ENCODE assay signal across 21 mouse cellular contexts in genomic region chr5:15971821-15972220, GRCm38 (mm10). TPM values are rescaled to one million over a fixed set of nuclear protein-coding genes. Genes with fewer than 3 reads are reported as not detected.
A peak's percentile ranks its signal among the peaks of the same experiment; 100 is the strongest.
DNase-seq lines count a peak whose midpoint lies in the region; ATAC-seq lines count a peak whose summit lies in the region.
"Had no signal": no experiment of that assay in that cellular context is flagged by ENCODE, and none has a peak within 500 bp of the region (broad histone marks: within the 10 kb centered on the region; RNA-seq: fewer than 3 reads in every experiment).

No protein-coding gene starts in this region.

- H3K4me2 ChIP-seq in heart, embryonic 13.5 days = no peak overlapping the region
- H3K4me2 ChIP-seq in limb, embryonic 13.5 days (replicated peaks) = no peak overlapping the region
- H3K4me2 ChIP-seq: forebrain, embryonic 15.5 days; hindbrain, embryonic 13.5 days; midbrain, embryonic 15.5 days had no signal

- intact Hi-C loops in left cerebral cortex, postnatal 4 days (cut with DNase I) = no loop called here

- WGBS in heart, embryonic 13.5 days = 62% methylated on average over 4 of the region's 4 CpGs
- WGBS in limb, embryonic 13.5 days = 73% methylated on average over 4 of the region's 4 CpGs

- H3K9me3 ChIP-seq in heart, embryonic 13.5 days = no peaks in the 10 kb centered on the region
- no peaks in the 10 kb centered on the region for H3K9me3 ChIP-seq in limb, embryonic 13.5 days
- H3K9me3 ChIP-seq: forebrain, embryonic 15.5 days; hindbrain, embryonic 13.5 days; midbrain, embryonic 15.5 days had no signal

- H3K9ac ChIP-seq in heart, embryonic 13.5 days = no peak overlapping the region
- no peak overlapping the region for H3K9ac ChIP-seq in limb, embryonic 13.5 days
- H3K9ac ChIP-seq: forebrain, embryonic 15.5 days; hindbrain, embryonic 13.5 days; liver, embryonic 14.5 days; midbrain, embryonic 15.5 days had no signal

- DNase-seq in heart, adult 18-20 months = no peak
- DNase-seq in adipocyte (ENCODE audit: low spot score) = peak; percentile 22
- DNase-seq in gastrocnemius, adult 18-20 months (ENCODE audit: low spot score) = peak; percentile 89
- no peak for DNase-seq in cerebellum, adult 11 months
- DNase-seq in left cerebral cortex, postnatal 4 days = no peak
- DNase-seq: adrenal gland, postnatal 25 days; cerebellum, adult 9-11 months; kidney, adult 9 months; right cerebral cortex, adult 18-20 months; spleen, adult 18-20 months; thymus, adult 18-20 months had no signal

- no peaks in the 10 kb centered on the region for H3K27me3 ChIP-seq in heart, embryonic 13.5 days (replicated peaks)
- H3K27me3 ChIP-seq in limb, embryonic 13.5 days = no peaks in the 10 kb centered on the region
- H3K27me3 ChIP-seq: forebrain, embryonic 15.5 days; Patski had no signal

- H3K27ac ChIP-seq in heart, embryonic 13.5 days (replicated peaks) = peak overlapping the region; percentile 29; the same call in 1 of the 2 replicates
- H3K27ac ChIP-seq in limb, embryonic 13.5 days = no peak overlapping the region
- H3K27ac ChIP-seq: forebrain, embryonic 15.5 days; hindbrain, embryonic 13.5 days; liver, embryonic 14.5 days; midbrain, embryonic 15.5 days had no signal

- no peak overlapping the region for H3K4me3 ChIP-seq in heart, embryonic 13.5 days
- H3K4me3 ChIP-seq in limb, embryonic 13.5 days = no peak overlapping the region
- H3K4me3 ChIP-seq: erythroblast, embryonic 14.5 days; forebrain, embryonic 15.5 days; hindbrain, embryonic 13.5 days; midbrain, embryonic 15.5 days had no signal

- no peak for ATAC-seq in heart, embryonic 13.5 days (ENCODE audit: extremely low read depth, insufficient number of reproducible peaks, low FRiP score, low TSS enrichment)
- peak; percentile 61; the same call in 1 of the 2 replicates for ATAC-seq in limb, embryonic 13.5 days (ENCODE audit: low FRiP score, low read depth)
- ATAC-seq: activated CD4-positive, CD25-positive, alpha-beta regulatory T cell, adult 4 months; forebrain, embryonic 15.5 days; midbrain, embryonic 15.5 days; Patski had no signal

- 0 out of 2 replicates have a peak, but pooled peaks cover 5% of the 10 kb centered on the region for H3K36me3 ChIP-seq in heart, embryonic 13.5 days
- H3K36me3 ChIP-seq in limb, embryonic 13.5 days = no peaks in the 10 kb centered on the region
- H3K36me3 ChIP-seq: forebrain, embryonic 15.5 days; hindbrain, embryonic 13.5 days; midbrain, embryonic 15.5 days had no signal

- H3K4me1 ChIP-seq in heart, embryonic 13.5 days = peaks cover 45% of the 10 kb centered on the region
- no peaks in the 10 kb centered on the region for H3K4me1 ChIP-seq in limb, embryonic 13.5 days
- H3K4me1 ChIP-seq: forebrain, embryonic 15.5 days; hindbrain, embryonic 13.5 days; midbrain, embryonic 15.5 days had no signal

RNA-seq across cellular contexts. Expression of gene Cacna2d1, which starts 37.3 kb away (rescaled TPM):
- polyA plus RNA-seq in heart, embryonic 13.5 days (2015; fragmentation: Nextera tagmentation; extraction: Ambion mirVana) = 17.7 and 20.4 TPM in 2 replicates
- 10 to 100 TPM; 82.2 to 87.4 TPM for total RNA-seq in heart, adult 18-20 months (2021)
- 100 to 1,000 TPM; 235 to 243 TPM for total RNA-seq in gastrocnemius, adult 18-20 months (2021)
- 22.9 and 25.9 TPM in 2 replicates for polyA plus RNA-seq in limb, embryonic 13.5 days (2015; fragmentation: Nextera tagmentation; extraction: Ambion mirVana)
- total RNA-seq in left cerebral cortex, postnatal 4 days (2021) = 100 to 1,000 TPM; 135 to 138 TPM
- total RNA-seq: megakaryocyte progenitor cell, adult 5-6 weeks had no signal
- polyA plus RNA-seq: erythroblast, embryonic 14.5 days had no signal

Comparison
In these comparisons a context has a peak if more than half of its experiments do, and no peak if none do; other contexts are left out.
1. DNase-seq: peak in adipocyte (single experiment) and gastrocnemius, adult 18-20 months (single experiment); none in heart, adult 18-20 months (0 of 2), cerebellum, adult 11 months (single experiment) and left cerebral cortex, postnatal 4 days (single experiment).